Mouse (Mus musculus) lung, adult 18-20 months (tissue): ENCODE data around the gene Vwce.
A peak's percentile ranks its signal among the peaks of the same experiment; 100 is the strongest.

ENCODE experiments used
- DNase-seq, 2 experiments: peaks; one replicate each; pipeline ENCODE4 v3.0.0; 2022; ENCODE audit warnings: mixed read lengths in 2 of 2

Vwce gene

DNA sequence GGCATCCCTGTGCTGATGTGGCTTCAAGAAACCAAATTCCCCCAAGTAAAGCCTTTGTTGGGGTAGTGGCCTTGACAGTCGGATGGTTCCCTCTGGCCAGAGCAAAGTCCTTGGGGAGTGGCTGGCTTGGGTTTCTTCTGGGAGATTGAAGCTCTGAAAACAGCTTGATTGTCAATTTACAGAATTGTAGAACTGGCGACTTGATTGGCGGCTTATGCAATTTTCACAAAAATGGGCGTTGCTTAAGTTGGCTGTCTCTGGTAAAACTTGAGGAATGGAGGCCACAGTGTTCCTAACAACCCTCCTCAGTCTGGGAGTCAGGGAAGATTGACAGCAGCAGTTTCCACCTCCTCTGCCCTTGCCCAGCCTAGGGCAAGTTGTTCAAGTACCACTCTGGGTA, 58.3 kb downstream of the Vwce start:
- DNase-seq, result no peak

DNA sequence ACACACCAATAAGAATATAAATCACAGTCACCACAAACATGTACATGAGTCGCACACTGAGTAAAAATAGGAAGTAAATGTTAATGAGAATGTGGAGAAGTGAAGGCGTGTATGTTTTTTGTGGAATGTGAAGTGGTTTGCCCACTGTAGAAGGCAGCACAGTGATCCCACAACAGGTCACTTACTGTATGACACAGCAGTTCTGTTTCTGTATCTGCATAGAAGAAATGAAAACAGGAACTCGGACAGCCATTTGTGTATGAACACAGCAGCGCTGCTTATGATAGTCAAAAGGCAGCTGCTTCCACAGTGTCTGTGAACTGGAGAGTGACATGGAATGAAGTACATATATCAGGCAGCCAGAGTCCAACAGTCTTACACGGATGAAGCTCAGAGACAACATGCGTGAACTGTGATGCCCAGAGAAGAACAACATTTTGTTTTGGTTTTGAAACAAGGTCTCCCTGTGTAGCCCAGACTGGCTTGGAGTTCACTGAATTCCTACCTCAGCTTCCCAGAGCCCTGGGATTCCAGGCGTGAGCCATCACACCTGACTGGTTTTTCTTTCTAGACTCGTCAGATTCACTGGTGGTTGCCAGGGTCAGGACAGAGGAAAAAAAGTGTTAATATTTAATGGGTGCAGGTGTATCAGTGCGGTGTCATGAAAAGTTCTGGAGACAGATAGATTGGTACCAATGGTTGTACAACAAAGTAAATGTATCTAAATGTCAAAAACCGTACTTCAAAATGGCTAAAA, 60.1 kb downstream of the Vwce start:
- DNase-seq, result peak in 1 of 2 experiments; percentile 29

DNA sequence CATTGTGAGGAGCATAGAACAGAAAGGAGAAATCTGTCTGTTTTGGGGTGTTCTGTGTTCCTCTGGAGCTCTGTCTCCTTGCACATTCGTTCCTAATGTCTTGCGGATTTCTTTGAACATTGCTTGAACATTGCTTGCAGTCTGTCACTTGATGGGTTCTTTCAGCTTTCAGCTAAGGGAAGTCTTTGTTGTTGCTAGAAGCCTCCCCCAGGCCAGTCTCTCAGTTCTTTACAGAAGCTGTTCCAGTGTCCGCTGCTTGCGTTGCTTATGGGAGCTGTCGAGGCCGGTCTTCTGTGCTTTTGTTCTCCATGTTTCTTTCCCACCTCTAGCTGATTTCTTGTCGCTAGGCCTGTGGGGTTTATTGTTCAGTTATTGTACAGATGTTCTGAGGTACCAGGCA, 61.8 kb downstream of the Vwce start:
- DNase-seq, result no peak

DNA sequence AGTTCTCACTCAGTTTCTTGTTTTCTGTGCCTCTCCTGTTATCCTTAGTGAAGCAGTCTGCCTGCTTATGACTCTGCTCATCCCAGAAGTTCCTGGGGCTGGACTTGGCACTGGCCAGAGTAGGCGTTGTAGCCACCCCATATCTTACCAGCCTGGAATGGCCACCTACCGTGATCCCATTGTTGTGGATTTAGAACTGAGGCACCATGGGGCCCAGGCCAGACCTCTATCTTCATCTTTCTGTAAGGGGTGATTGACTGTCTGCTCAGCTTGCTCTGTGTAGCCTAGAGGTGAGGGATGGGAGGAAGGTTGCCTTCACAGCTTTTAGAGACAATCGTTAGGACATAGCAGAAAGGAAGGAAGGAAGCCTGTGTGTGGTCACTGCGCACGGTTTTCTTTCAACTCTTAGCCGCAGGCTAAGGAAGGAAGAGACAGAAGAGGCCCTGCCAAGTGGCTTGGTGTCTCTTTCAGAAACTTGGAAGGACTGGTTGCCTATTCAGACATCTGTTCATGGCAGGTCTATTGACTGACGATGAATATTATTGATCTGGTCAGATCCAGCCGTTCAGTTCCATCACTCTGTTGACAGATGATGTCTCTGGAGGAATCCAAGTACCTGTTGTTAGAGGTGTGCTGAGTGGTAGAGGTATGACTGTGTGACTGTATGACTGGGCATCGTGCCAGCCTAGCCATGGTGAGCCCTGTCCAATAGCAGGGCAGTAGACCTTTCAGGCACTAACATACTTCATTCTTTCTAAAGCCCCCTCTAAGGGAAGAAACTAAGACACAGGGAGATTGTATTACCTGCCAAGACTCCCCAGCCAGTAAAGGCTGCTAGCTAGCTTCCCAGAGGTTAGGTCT, 64.3 kb downstream of the Vwce start:
- no peak for DNase-seq

DNA sequence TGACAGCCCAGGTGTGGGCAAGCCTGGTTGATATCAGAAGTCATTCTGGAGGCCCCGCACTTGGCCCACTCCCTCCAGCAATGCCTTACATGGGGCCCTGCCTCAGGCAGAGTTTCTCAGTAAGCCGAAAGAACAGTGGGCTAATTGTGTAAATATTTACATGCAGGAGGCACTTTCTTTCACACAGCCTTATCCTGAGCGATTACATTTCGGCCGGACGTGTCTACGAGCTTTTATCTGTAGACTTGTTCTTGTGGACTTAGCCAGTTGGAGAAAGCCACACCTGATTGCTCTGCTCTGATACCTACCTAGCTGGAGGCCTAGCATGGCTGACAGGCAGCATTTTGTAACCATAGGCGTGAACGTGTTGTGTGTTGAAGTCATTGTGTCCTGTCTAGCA, 65.8 kb downstream of the Vwce start:
- DNase-seq, result peak in 1 of 2 experiments; percentile 27

DNA sequence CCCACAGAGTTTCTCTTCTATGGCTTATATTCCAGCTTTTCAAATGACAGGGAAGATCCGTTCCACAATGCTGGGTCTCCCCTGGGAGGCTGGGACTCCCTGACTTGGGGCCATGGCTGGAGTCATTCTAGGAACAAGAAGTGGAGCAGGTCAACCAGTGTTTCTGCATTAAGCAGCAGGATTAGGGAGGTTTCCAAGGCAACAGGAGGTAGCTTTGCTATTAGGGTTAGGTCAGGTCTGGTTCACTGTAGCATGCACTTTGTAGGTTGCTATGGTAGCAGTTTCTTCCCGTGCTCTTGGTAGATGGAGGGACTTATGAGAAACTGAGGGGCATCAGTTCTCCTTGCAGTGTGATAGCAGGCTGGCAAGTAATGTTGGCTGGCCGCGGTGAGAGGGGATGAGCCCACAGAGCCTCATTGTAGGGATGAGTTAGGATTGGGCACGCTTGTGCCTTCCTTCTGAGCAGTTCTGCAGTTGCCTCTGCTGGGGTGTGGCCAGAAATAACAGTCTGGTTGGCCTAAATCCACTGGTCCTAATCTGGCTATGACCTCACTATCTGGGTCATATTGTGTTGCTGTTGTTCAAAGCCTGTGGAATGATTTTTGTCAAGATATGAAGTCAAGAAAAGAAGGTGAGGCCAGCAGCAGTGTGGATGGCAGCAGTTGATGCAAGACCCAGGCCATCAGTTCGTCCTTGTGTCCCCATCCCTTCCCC, 67.2 kb downstream of the Vwce start:
- DNase-seq, result peak in 1 of 2 experiments; percentile 26

DNA sequence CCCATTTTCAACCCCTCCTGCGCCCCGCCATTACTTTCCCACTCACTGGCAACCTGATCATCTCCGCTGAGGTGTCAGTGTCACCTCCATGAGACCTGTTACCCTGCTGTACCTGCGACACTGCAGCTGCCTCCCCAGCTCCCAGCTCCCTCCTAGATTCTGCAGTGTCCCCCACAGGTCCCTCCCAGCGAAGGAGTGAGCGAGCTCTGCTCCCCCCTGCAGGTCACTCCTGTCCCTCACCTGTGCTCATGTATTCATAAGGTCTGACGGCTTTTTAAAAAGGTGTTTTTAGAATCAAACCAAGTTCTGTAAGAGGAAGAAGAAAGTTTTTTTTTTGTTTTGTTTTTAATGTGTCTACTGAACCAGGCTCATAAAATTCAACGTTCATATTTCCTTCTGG, 68.1 kb downstream of the Vwce start:
- DNase-seq, result no peak

DNA sequence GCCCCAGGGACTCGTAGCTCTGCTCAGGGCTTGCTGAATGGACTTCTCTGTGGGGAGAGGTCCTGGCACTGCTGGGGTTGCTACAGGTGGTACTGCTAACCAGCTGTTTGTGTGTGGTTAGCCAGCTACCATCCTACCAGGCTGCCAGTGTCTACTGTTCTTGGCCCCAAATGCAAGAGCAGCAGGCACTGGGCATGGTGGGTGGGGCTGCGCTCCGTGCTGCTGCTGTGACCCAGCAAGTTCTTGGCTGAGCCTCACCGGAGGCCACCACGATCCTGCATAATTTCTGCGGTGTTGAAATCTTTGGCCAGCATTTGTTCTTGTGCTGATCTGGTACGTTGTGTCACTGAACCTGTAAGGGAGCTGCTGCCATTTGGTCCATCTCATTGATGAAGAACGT, 69.5 kb downstream of the Vwce start:
- DNase-seq, result peak in 1 of 2 experiments; percentile 29

DNA sequence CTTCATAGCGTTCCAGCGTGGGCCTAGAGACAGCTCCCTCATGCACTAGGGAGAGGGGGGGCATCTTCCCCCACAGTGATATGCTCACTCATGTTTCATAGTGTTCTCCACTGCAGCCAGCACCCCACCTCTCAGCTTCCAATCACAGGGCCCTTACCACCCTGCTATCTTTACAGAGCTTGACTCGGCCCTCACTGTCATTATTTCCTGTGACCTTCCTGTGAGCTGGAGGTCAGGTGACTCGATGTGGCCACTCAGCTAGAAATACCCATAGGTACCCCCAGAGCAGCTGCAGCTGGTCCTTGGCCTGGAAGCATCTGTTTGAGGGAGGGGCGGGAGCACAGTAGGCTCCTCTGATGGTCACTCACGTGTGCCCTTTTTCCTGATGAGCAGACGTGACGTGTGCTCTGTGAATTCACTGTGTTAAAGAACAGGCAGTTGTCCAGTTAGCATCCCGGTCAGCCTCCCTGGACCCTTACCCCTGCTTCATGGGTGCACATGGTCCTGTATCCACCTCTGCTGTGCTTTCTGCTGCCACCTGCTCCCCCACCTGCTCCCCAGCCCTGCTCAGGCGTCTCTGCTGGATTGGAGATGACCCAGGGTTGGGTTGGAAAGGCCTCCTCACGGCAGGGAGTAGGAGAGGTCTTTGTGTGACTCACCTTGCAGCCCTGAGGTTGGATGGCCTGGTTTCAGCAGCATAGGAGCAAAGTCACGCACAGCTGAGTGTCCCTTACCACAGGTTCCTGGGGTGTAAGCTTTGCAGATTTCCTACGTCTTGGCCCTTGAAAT, 73.3 kb downstream of the Vwce start:
- no peak for DNase-seq

DNA sequence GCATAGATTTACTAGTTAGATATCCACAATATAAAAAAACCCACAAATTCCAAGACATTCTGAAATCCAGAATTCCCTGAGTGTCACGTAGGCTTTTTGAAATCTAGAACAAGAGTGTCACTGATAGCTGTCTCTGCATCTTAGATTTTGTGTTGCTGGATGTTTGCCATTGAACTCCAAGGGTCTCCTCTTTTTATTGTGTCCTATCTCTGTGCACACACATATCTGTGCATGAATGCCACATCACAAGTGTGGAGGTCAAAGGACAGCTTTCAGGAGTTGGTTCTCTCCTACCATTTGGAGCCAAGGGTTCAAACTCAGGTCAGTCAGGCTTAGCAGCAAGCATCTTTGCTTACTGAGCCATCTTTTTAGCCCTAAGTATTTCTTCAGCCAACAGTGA, 73.9 kb downstream of the Vwce start:
- no peak for DNase-seq

DNA sequence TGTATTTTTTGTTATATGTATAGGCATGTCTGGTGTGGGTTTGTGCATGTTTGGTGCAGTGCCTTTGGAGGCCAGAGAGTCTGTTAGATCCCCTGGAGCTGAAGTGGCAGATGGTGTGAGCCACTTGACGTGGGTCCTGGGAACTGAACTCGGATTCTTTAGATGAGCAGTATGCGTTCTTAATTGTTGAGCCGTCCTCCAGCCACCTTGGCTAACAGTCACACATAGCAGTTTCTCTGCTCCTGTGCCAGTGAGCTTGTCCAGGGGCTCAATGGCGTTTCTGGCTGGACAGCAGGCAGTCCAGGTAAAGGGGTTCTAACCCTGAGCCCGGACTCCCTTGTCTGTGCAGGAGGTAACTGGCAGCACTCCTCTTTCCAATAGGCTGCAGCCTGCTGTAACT, 74.9 kb downstream of the Vwce start:
- no peak for DNase-seq

DNA sequence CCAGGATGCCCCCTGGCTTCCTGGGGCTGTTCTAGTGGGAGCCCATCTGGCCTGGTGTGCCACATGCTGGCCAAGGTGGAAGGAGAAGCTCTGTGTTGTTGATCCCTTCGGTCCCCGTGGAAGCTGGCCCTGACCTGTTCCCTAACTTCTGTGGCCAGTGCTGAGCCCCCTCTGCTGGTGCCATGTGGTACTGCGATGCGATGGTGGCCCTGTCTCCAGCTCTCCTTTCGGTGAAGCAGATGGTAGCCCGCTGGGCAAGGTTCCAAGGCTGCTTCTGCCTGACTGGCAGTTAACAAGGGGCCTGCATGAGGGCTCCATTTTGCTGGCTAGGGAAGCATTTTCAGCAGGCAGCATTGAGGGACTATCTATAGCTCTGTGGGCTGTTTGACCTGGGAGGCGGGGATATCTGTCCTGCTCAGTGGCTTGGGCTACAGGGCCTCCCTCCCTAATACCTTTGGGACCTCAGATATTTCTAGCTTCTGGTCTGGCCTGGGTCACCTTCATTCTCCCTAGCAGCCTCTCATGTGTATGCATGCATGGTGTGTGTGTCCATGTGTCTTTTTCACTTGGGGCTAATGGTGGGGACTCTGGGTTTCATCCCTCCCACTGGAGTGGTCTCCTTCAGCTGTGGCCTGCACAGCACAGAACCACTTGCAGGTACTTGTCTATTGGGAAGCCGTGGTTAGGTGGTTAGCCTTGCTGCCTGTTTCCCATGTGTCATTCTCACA, 75.5 kb downstream of the Vwce start:
- DNase-seq, result peak; percentile 88 to 91

DNA sequence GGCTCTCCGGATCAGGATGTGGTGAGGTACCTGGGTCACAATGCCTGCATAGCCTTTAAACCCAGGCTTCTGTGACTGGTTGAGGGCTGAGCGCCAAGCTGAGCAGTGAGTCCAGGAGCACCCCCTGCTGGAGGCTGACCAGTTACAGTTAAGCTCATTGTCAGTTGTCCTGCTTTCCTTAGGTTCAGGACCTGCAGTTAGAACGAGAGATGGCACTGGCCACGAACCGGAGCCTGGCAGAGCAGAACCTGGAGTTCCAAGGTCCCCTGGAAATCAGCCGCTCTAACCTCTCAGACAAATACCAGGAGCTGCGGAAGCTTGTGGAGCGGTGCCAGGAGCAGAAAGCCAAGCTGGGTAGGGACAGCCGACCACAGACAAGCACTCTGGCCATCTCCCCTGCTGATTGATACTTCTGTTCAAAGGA, 76.1 kb downstream of the Vwce start:
- DNase-seq, result peak; percentile 36 to 38

DNA sequence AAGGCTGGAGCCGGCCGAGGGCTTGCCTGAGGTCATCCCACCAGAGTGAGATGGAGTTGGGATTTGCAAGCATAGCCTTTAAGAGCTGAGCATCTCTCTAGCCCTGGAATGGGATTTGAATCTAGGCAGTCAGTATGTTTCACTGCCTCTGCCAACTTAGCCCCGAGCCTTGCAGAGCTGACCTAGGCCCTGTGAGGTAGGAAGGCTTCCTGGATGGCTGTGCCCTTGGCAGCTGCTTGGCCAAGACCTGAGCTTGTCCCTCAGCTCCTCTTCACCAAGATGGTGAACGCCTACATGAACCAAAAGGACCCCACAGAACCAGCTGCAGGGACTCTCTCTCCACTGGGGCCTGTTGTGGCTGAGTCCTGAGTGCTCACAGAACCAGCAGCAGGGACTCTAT, 76.7 kb downstream of the Vwce start:
- DNase-seq, result no peak

DNA sequence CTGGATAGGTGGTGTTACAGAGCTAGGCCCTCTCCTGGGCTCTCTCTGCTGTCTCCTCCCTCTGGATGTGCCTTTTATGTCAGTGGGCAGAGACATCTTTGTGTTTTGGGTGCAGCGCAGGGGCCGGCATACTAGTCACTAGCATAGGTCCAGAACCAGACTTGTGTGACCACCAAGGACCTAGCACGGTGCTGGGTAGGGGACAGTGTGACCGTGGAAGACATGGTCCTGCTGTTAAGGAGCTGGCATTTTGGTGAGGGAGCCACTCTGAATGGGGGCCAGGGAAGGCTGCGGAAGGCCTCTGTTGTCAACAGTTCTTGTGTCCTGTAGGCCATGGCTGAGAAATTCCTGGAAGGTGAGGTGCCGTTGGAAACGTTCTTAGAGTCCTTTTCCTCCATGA, 78.2 kb downstream of the Vwce start:
- no peak for DNase-seq

DNA sequence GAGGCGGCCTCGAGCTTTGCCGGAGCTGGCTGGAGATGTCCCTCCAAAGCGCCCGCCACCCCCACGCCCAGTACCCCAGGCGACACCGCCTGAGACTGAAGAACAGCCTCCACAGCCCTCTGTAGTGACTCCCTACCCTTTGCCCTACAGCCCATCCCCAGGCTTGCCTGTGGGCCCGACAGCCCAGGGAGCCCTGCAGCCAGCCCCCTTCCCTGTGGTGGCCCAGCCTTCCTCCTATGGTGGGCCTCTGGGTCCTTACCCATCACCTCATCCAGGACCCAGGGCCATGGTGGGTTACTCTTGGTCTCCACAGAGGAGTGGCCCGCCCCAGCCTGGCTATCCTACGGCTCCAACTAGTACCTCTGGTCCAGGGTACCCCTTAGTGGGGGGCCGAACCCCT, 78.6 kb downstream of the Vwce start:
- no peak for DNase-seq

DNA sequence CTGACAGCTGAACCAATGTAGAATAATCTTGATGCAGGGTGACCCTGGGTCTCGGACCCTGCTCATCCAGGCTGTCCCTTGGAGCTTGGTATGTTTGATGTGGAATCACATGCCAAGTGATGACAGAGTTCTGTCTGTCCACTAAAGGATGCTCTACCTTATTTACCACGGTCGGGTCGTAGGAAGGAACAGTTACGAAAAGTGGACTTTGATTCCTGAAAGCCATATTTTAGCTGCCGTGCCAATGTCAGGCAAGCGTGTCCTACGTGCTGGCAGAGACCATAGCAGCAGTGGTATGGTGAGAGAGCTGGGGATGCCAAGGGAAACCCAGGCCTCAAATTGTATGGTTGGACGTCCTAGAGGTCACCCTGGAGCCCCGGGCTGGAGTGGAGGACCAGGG, 79.5 kb downstream of the Vwce start:
- no peak for DNase-seq

DNA sequence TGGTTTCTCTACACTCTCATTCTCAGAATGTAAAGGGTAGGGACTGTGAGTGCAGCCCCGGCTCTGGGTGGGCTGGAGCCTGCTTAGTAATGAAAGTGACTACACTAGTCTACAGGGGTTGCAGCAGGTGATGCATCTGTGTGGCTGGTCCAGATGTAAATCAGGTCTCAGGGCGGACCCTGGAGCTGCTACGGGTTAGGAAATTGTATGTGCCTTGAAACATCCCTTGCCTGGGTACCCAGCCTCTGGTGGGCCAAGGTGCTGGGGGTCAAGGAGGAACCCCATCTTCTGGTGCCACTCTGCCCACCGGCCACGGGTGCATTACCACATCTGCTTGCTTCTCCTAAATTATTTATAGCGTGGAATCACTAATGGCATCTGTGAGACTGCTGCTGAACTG, 80.2 kb downstream of the Vwce start:
- DNase-seq, result no peak

DNA sequence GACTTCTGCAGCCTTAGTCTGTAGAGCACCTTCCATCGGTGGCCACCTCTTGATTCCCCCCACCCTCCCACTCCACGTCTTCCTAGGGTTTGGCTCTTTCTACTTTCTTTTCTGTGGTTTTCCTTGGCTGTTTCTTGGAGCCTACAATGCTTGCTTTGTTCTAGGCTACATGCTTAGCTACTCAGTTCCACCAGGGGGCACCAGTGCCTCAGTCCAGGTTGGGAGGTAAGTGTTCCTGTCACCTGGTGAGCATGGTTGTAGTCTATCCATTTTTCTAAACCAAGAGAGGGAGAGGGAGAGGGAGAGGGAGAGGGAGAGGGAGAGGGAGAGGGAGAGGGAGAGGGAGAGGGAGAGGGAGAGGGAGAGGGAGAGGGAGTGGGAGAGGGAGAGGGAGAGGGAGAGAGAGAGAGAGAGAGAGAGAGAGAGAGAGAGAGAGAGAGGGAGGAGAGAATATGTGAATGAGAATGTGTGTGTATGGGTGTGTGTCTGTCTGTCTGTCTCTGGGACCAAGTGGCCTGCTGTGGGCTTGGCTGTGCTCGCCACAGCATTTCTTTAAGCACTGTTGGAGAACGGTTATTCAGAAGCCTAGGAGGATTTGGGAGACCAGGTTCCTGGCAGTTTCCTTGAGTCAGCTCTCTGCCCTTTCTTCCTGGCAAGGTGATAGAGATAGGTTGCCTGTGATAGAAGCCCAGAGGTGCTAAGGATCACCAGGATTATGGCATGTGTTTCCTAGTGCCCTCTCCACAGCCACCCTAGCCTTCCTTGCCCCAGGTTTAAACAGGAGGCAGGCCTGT, 80.9 kb downstream of the Vwce start:
- DNase-seq, result peak; percentile 54 to 74

DNA sequence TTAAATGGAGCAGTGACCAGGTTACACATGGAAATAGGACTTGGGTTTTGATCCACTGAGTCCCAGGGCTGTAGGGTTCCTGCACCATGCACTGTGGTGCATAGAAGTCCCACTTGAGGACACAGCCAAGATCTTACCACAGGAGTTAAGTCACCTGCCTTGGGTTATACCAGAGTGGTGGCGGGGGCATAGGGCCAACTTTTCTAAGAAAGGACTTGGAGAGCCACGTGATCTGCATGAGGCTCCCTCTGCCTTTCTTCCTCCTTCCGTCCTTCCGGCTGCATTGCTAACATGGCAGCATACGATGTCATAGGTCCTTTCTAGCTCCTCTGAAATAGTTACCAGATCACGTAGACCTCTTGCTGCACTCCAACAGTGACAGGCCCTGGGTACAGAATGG, 81.5 kb downstream of the Vwce start:
- DNase-seq, result peak; percentile 66 to 77
